Mouse (Mus musculus) cortical plate, adult 2 months (tissue): Measurements from ENCODE around the gene Cadm1. TPM values are rescaled to one million over a fixed set of nuclear protein-coding genes. Genes with fewer than 3 reads are reported as not detected.

Source experiments
- H3K27ac ChIP-seq: fragments of 200-500 bp; 2 replicates; pipeline ENCODE4 v1.5.1; 2012; ENCODE audit warnings: low read length, control low read depth, inconsistent platforms; ENCODE audit not compliant: insufficient read depth
- H3K4me1 ChIP-seq: fragments of 200-500 bp; 2 replicates; pipeline ENCODE4 v1.6.1; 2011; ENCODE audit warnings: low read length; ENCODE audit not compliant: control insufficient read depth, insufficient read depth
- H3K4me3 ChIP-seq: fragments of 200-500 bp; 2 replicates; pipeline ENCODE4 v1.5.1; 2011; ENCODE audit warnings: mild to moderate bottlenecking, low read length, control low read depth; ENCODE audit not compliant: insufficient read depth
- CTCF ChIP-seq: fragments of 200-500 bp; IDR thresholded peaks from 2 replicates; pipeline ENCODE4 v1.5.1; 2011; ENCODE audit warnings: mild to moderate bottlenecking, control low read depth, low read length; ENCODE audit not compliant: insufficient read depth; ENCODE audit errors: extremely low read depth
- POLR2A ChIP-seq: fragments of 200-500 bp; IDR thresholded peaks from 2 replicates; pipeline ENCODE4 v1.6.1; 2011; ENCODE audit warnings: mild to moderate bottlenecking, low read length, control low read depth; ENCODE audit not compliant: insufficient read depth; ENCODE audit errors: extremely low read depth
- polyA plus RNA-seq: library from polyadenylated mRNA; depleted of rRNA; stranded (reverse); fragments of >200 nt; gene quantifications from 2 replicates; pipeline ENCODE4 v1.2.3, GENCODE M21; 2012

Cadm1 gene
- polyA plus RNA-seq, 1 experiment, result 104 TPM

GRCm38 (mm10) chr9:47710946-47711345, 181.0 kb downstream of the Cadm1 start:
- H3K27ac ChIP-seq, result no peak overlapping the region
- peaks cover 3% of the 10 kb centered on the region; the same call in 1 of the 2 replicates for H3K4me1 ChIP-seq
- H3K4me3 ChIP-seq, result no peak overlapping the region
- TF ChIP-seq CTCF, result no peak
- no peak for TF ChIP-seq POLR2A

- no peak overlapping the region for H3K4me3 ChIP-seq
- no peak overlapping the region for H3K27ac ChIP-seq
- TF ChIP-seq POLR2A (no peak), CTCF (no peak)
- H3K4me1 ChIP-seq, result peaks cover 5% of the 10 kb centered on the region
Observed at GRCm38 (mm10) chr9:47714541-47714940, 184.6 kb downstream of the Cadm1 start.

GRCm38 (mm10) chr9:47715415-47715814, 185.4 kb downstream of the Cadm1 start:
- no peak overlapping the region for H3K27ac ChIP-seq
- H3K4me1 ChIP-seq, result peaks cover 5% of the 10 kb centered on the region
- TF ChIP-seq CTCF (no peak), POLR2A (no peak)
- H3K4me3 ChIP-seq, result no peak overlapping the region

- Histone ChIP-seq H3K27ac (no peak overlapping the region), H3K4me3 (no peak overlapping the region), H3K4me1 (peaks cover 5% of the 10 kb centered on the region; the same call in 1 of the 2 replicates)
- TF ChIP-seq POLR2A (no peak), CTCF (no peak)
Observed at GRCm38 (mm10) chr9:47716883-47717282, 186.9 kb downstream of the Cadm1 start.

GRCm38 (mm10) chr9:47727611-47728010, 197.6 kb downstream of the Cadm1 start:
- TF ChIP-seq CTCF (no peak), POLR2A (no peak)
- Histone ChIP-seq H3K4me3 (no peak overlapping the region), H3K4me1 (peaks cover 17% of the 10 kb centered on the region), H3K27ac (no peak overlapping the region)

- peaks cover 18% of the 10 kb centered on the region for H3K4me1 ChIP-seq
- no peak overlapping the region for H3K4me3 ChIP-seq
- H3K27ac ChIP-seq, result 0 out of 2 replicates have a peak overlapping the region, but pooled peaks have one; percentile 37
- TF ChIP-seq POLR2A (peak; percentile 33; the same call in 1 of the 2 replicates), CTCF (no peak)
Observed at GRCm38 (mm10) chr9:47728852-47729251, 198.9 kb downstream of the Cadm1 start.

- Histone ChIP-seq H3K4me1 (peaks cover 22% of the 10 kb centered on the region), H3K4me3 (no peak overlapping the region), H3K27ac (no peak overlapping the region)
- TF ChIP-seq CTCF (no peak), POLR2A (no peak)
Observed at GRCm38 (mm10) chr9:47730247-47730646, 200.3 kb downstream of the Cadm1 start.

- H3K27ac ChIP-seq, result peak overlapping the region; percentile 41
- H3K4me1 ChIP-seq, result peaks cover 17% of the 10 kb centered on the region
- H3K4me3 ChIP-seq, result no peak overlapping the region
- TF ChIP-seq CTCF, result no peak
- no peak for TF ChIP-seq POLR2A
Observed at GRCm38 (mm10) chr9:47733780-47734451, 203.9 kb downstream of the Cadm1 start.

- Histone ChIP-seq H3K4me3 (no peak overlapping the region), H3K27ac (no peak overlapping the region), H3K4me1 (peaks cover 11% of the 10 kb centered on the region)
- TF ChIP-seq POLR2A (no peak), CTCF (no peak)
Observed at GRCm38 (mm10) chr9:47734905-47735304, 204.9 kb downstream of the Cadm1 start.

GRCm38 (mm10) chr9:47738799-47739198, 208.8 kb downstream of the Cadm1 start:
- Histone ChIP-seq H3K4me3 (no peak overlapping the region), H3K27ac (peak overlapping the region; percentile 77), H3K4me1 (peaks cover 15% of the 10 kb centered on the region)
- TF ChIP-seq POLR2A (no peak), CTCF (no peak)
